Mouse (Mus musculus): ENCODE data around the gene Mrpl12.

Gene Mrpl12

GRCm38 (mm10) chr11:120538485-120538884 is 54.1 kb downstream of the Mrpl12 start:
- DNase-seq (ENCODE audit: extremely low spot score): no peak
